Mouse (Mus musculus): ENCODE measurements around the gene Galk1. TPM values are rescaled to one million over a fixed set of nuclear protein-coding genes. Genes with fewer than 3 reads are reported as not detected.

Gene Galk1
- polyA plus RNA-seq, 2 experiments = 55.9 to 102 TPM

GRCm38 (mm10) chr11:116042372-116043138, 30.0 kb upstream of the Galk1 start:
- no peak for TF ChIP-seq EP300 (IDR thresholded peaks at IDR 0.05; ENCODE audit: low read depth)
- TF ChIP-seq CTCF (IDR thresholded peaks at IDR 0.05; ENCODE audit: low read depth) = no peak
- no peak overlapping the region for H3K27ac ChIP-seq
- H3K27me3 ChIP-seq (ENCODE audit: control insufficient read depth, insufficient read depth, low read length) = no peaks in the 10 kb centered on the region
- DNase-seq (ENCODE audit: low read depth in 3 of 3, low spot score in 3 of 3) (no peak), ATAC-seq (ENCODE audit: insufficient read depth) (no peak)
- no peak overlapping the region for H3K4me2 ChIP-seq (ENCODE audit: low read depth)
- H3K4me3 ChIP-seq (ENCODE audit: insufficient read depth in 1 of 2, low read depth in 2 of 2, low read length in 2 of 2) = no peak overlapping the region
- 58% methylated on average over 5 of the region's 5 CpGs for WGBS (ENCODE audit: insufficient replicate concordance)
- H3K9ac ChIP-seq (replicated peaks) = no peak overlapping the region
- 0 out of 4 replicates have a peak, but pooled peaks cover 0 to 2% of the 10 kb centered on the region in 2 experiments for H3K4me1 ChIP-seq (replicated peaks; ENCODE audit: control insufficient read depth in 2 of 2, insufficient read depth in 2 of 2, low read length in 1 of 2)
- H3K36me3 ChIP-seq (replicated peaks; ENCODE audit: control insufficient read depth, insufficient read depth, low read depth) = peaks cover 35% of the 10 kb centered on the region
- no peaks in the 10 kb centered on the region for H3K9me3 ChIP-seq (ENCODE audit: control insufficient read depth, low read length)

- no peaks in the 10 kb centered on the region for H3K27me3 ChIP-seq (ENCODE audit: control insufficient read depth, insufficient read depth, low read length)
- no peak overlapping the region for H3K27ac ChIP-seq
- H3K9me3 ChIP-seq (ENCODE audit: control insufficient read depth, low read length) = no peaks in the 10 kb centered on the region
- 90% methylated on average over 2 of the region's 2 CpGs for WGBS (ENCODE audit: insufficient replicate concordance)
- no peak for ATAC-seq (ENCODE audit: insufficient read depth)
- H3K4me2 ChIP-seq (ENCODE audit: low read depth) = no peak overlapping the region
- H3K9ac ChIP-seq (replicated peaks) = no peak overlapping the region
- H3K4me1 ChIP-seq (replicated peaks; ENCODE audit: control insufficient read depth in 2 of 2, insufficient read depth in 2 of 2, low read length in 1 of 2) = 0 out of 4 replicates have a peak, but pooled peaks cover 0 to 2% of the 10 kb centered on the region in 2 experiments
- DNase-seq (ENCODE audit: low read depth in 3 of 3, low spot score in 3 of 3) = no peak
- no peak for TF ChIP-seq EP300 (IDR thresholded peaks at IDR 0.05; ENCODE audit: low read depth)
- peak; percentile 13; the same call in 1 of the 2 replicates for TF ChIP-seq CTCF (IDR thresholded peaks at IDR 0.05; ENCODE audit: low read depth)
- no peak overlapping the region for H3K4me3 ChIP-seq (ENCODE audit: insufficient read depth in 1 of 2, low read depth in 2 of 2, low read length in 2 of 2)
- peaks cover 32% of the 10 kb centered on the region for H3K36me3 ChIP-seq (replicated peaks; ENCODE audit: control insufficient read depth, insufficient read depth, low read depth)
Measured at GRCm38 (mm10) chr11:116041833-116042232, 29.3 kb upstream of the Galk1 start.

DNA sequence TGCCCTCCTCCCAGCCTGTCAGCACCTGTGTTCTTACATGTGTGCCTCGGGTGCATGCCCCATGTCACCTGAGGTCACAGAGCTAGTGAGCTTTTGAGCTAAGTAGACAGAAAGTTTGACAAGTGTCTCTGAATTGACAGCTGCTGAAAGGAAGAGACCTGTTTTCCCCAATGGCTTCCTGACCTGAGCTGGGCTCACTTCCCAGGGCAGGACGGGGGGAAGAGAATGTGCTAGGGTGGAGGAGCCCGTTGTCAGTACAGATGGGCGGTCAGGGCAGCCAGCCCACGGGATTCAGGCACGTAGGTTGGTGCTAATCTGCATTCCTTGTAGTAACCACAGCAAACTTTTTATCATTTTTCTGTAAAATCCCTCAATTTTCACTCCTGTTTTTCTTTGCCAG, 28.1 kb upstream of the Galk1 start:
- WGBS (ENCODE audit: insufficient replicate concordance) = 83% methylated on average over 6 of the region's 6 CpGs
- ATAC-seq (ENCODE audit: insufficient read depth) (no peak), DNase-seq (ENCODE audit: low read depth in 3 of 3, low spot score in 3 of 3) (no peak)
- TF ChIP-seq CTCF (IDR thresholded peaks at IDR 0.05; ENCODE audit: low read depth) (no peak), EP300 (IDR thresholded peaks at IDR 0.05; ENCODE audit: low read depth) (no peak)
- no peaks in the 10 kb centered on the region for H3K27me3 ChIP-seq (ENCODE audit: control insufficient read depth, insufficient read depth, low read length)
- no peak overlapping the region for H3K4me2 ChIP-seq (ENCODE audit: low read depth)
- H3K36me3 ChIP-seq (replicated peaks; ENCODE audit: control insufficient read depth, insufficient read depth, low read depth) = peaks cover 27% of the 10 kb centered on the region
- H3K9me3 ChIP-seq (ENCODE audit: control insufficient read depth, low read length) = no peaks in the 10 kb centered on the region
- H3K27ac ChIP-seq = no peak overlapping the region
- H3K4me3 ChIP-seq (ENCODE audit: insufficient read depth in 1 of 2, low read depth in 2 of 2, low read length in 2 of 2) = no peak overlapping the region
- no peak overlapping the region for H3K9ac ChIP-seq (replicated peaks)
- 0 out of 4 replicates have a peak, but pooled peaks cover 0 to 2% of the 10 kb centered on the region in 2 experiments for H3K4me1 ChIP-seq (replicated peaks; ENCODE audit: control insufficient read depth in 2 of 2, insufficient read depth in 2 of 2, low read length in 1 of 2)

- DNase-seq (ENCODE audit: low read depth in 3 of 3, low spot score in 3 of 3) (no peak), ATAC-seq (ENCODE audit: insufficient read depth) (no peak)
- no peak overlapping the region for H3K9ac ChIP-seq (replicated peaks)
- 84% methylated on average over 9 of the region's 9 CpGs for WGBS (ENCODE audit: insufficient replicate concordance)
- H3K27me3 ChIP-seq (ENCODE audit: control insufficient read depth, insufficient read depth, low read length) = no peaks in the 10 kb centered on the region
- H3K4me2 ChIP-seq (ENCODE audit: low read depth) = no peak overlapping the region
- H3K27ac ChIP-seq = no peak overlapping the region
- H3K4me3 ChIP-seq (ENCODE audit: insufficient read depth in 1 of 2, low read depth in 2 of 2, low read length in 2 of 2) = no peak overlapping the region
- no peaks in the 10 kb centered on the region for H3K9me3 ChIP-seq (ENCODE audit: control insufficient read depth, low read length)
- no peak for TF ChIP-seq EP300 (IDR thresholded peaks at IDR 0.05; ENCODE audit: low read depth)
- no peak for TF ChIP-seq CTCF (IDR thresholded peaks at IDR 0.05; ENCODE audit: low read depth)
- H3K4me1 ChIP-seq (replicated peaks; ENCODE audit: control insufficient read depth in 2 of 2, insufficient read depth in 2 of 2, low read length in 1 of 2) = peaks cover 0 to under 1% of the 10 kb centered on the region in 2 experiments; a peak in 1 of 4 replicates
- H3K36me3 ChIP-seq (replicated peaks; ENCODE audit: control insufficient read depth, insufficient read depth, low read depth) = peaks cover 24% of the 10 kb centered on the region
Measured at GRCm38 (mm10) chr11:116037826-116038225, 25.3 kb upstream of the Galk1 start.

DNA sequence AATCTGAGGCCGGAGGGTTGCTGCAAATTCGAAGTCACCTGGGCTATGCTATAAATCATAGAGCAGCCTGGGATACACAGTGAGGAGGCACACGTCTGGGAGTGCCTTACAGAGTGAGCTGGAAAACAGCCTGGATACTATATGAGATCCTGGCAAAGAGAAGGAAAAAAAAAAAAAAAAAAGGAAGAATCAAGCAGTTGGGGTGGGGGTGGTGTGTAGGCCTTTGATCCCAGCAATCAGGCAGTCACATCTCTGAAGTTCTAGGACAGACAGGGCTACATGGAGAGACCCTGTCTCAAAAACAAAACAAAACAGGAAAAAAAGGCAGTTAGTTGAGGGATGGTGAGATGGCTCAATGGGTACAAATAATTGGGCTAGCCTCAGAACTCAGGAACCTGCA, 24.2 kb upstream of the Galk1 start:
- no peak overlapping the region for H3K27ac ChIP-seq
- no peak for DNase-seq (ENCODE audit: low read depth in 3 of 3, low spot score in 3 of 3)

More for the DNA sequence above, 24.2 kb upstream of the Galk1 start:
- H3K4me1 ChIP-seq (replicated peaks; ENCODE audit: control insufficient read depth in 2 of 2, insufficient read depth in 2 of 2, low read length in 1 of 2) = peaks cover 1 to 8% of the 10 kb centered on the region in 2 experiments; a peak in 3 of 4 replicates
- H3K27me3 ChIP-seq (ENCODE audit: control insufficient read depth, insufficient read depth, low read length) = no peaks in the 10 kb centered on the region
- no peak overlapping the region for H3K4me3 ChIP-seq (ENCODE audit: insufficient read depth in 1 of 2, low read depth in 2 of 2, low read length in 2 of 2)
- no peak overlapping the region for H3K9ac ChIP-seq (replicated peaks)
- H3K9me3 ChIP-seq (ENCODE audit: control insufficient read depth, low read length) = no peaks in the 10 kb centered on the region
- ATAC-seq (ENCODE audit: insufficient read depth) = no peak
- H3K36me3 ChIP-seq (replicated peaks; ENCODE audit: control insufficient read depth, insufficient read depth, low read depth) = peaks cover 21% of the 10 kb centered on the region
- H3K4me2 ChIP-seq (ENCODE audit: low read depth) = no peak overlapping the region
- TF ChIP-seq EP300 (IDR thresholded peaks at IDR 0.05; ENCODE audit: low read depth) (no peak), CTCF (IDR thresholded peaks at IDR 0.05; ENCODE audit: low read depth) (no peak)
- WGBS (ENCODE audit: insufficient replicate concordance) = 82% methylated on average over 3 of the region's 3 CpGs

Measured in liver, embryonic 14.5 days (tissue).